Mouse (Mus musculus) thymus, adult 18-20 months (tissue): ENCODE data around the gene Ubqln1.

Source experiments
- DNase-seq, 2 experiments: peaks; one replicate each; pipeline ENCODE4 v3.0.0; 2022; ENCODE audit warnings: mixed read lengths in 2 of 2

Ubqln1 gene

DNA sequence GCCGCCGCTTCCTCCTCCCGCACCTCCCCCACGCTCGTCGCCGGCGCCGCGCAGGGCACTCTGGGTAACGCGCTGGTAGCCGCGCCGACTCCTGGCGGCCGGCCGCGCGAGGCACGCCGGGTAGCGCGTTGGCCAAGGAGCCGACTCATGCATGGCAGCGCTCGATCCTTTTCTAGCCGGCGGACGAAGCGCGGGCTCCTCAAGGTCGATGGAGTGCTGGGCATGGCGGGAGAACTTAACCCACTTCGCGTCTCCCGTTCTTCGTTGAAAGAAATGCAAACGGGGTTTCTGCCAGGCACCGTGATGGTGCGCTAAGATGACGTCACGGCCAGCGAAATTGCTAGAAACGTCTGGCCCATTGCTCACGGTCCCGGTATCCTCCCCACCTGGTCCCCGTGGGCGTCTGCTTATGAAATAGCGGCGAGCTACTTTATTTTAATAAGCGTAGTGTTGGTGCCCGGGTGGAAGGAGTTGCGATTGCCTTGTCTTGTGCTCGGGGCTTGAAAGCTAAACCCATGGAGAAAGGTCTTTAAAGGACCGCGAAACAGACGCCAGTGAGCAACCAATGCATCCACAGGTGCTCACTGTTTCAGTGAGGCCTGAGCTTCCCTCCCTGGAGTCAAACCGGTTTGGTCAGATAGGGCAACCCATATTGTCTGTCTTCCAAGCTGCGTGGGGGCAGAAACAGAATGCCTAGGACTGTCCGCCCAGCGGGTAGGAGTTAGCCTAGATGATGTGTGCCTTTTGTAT lies at the start of gene Ubqln1:
TSS of gene Ubqln1 (minus strand) at position 62 of the 750 bp plus-strand sequence.
- peak; percentile 77 to 79 for DNase-seq

DNA sequence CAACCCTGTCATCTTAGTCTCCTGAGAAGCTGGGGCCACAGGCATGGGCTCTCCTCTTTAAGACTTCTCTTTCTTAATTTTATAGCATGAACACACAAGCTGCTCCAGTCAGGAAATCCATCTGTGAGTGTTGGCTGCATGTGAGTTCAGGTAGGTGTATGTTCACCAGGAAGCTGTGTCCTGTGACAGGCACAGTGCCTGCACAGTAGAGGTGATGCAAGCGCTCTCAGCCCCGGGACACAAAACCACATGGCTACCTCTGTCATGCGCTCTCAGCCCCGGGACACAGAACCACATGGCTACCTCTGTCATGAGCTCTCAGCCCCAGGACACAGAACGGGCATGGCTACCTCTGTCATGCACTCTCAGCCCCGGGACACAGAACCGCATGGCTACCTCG lies 48.1 kb upstream of the Ubqln1 start:
- DNase-seq, result no peak

DNA sequence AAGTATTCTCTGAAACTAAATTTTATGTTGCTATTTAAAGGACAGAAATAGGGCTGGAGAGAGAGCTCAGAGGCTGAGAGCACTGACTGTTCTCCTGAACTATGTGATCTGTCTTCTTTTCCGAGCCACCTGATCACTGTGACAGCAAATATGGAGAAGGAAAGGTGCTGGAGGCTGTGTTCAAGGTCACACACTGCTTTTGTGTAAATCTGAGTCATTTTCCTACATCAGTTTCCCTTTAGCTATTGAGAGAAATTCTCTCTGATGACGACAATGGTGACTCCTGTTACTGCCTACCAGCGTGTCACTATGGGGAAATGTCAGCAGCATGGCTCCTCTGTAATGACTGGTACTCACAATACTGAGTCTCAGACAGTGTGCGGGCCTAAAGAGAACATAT lies 46.2 kb upstream of the Ubqln1 start:
- DNase-seq, result no peak

DNA sequence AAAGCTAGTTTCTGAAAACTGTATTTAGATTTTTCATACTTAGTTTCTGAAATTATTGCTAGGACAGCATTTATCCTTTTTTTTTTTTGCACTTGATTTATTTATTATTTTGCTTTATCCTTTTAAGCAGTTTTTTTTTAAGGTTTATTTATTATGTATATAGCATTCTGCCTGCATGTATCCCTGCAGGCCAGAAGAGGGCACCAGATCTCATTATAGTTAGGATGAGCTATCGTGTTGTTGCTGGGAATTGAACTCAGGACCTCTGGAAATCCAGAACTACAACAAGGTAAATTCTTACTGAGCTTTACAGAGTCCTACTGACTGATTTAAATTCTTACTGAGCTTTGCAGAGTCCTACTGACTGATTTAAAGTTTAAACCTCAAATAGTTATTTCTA lies 37.8 kb upstream of the Ubqln1 start:
- no peak for DNase-seq

DNA sequence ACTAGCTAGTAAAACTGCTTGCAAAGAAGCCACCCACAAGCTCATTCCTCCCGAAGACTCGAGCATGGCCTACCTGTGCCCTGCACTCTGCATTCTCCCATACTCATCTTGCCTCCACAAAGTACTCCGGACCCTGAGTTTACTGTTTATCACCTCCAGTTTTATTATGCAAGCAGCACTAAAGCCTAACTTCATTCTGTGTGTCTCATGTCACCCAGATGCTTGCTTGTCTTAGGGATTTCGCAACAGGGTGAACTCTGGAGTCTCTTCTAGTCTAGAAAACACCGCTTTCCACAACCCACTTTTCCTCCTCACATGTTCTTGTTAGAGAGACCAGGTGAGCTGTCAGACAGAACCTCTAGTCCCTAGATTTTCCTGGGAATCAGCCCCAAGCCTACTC lies 33.5 kb upstream of the Ubqln1 start:
- no peak for DNase-seq

DNA sequence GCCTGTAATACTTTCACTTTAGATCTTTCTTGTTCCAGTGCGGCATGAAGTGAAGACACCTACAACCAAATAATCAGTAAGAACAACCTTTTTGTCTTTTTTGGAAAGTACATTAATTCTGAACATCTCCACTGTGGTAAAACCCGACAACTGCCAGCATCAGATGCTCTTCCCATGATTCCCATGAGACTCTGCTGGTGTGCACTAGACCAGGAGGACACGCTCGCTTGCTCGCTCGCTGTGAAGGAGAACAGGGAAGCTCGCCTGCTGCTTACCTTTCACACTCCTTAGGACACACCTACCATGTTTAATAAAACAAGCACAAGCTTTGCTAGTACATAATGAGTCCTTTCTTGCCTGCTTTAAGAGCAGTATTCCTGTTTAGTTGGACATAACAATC lies 21.1 kb upstream of the Ubqln1 start:
- no peak for DNase-seq

DNA sequence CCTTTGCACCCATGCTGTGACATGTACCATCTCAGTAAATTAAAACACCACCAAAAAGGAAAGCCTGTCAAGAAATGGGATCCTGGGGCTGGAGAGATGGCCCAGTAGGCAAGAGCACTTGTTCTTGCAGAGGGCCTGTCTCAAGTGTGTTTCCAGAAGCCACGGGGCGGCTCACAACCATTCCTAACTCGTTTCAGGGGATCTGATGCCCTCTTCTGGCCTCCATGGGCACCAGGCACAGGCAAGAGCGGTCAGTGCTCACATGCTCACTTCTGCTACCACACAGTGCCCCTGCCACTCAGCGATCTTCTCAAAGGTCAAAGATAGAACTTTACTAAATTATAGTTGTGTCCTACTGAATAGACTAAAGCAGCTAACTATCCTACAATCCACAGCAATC lies 17.2 kb upstream of the Ubqln1 start:
- DNase-seq, result peak in 1 of 2 experiments; percentile 8

DNA sequence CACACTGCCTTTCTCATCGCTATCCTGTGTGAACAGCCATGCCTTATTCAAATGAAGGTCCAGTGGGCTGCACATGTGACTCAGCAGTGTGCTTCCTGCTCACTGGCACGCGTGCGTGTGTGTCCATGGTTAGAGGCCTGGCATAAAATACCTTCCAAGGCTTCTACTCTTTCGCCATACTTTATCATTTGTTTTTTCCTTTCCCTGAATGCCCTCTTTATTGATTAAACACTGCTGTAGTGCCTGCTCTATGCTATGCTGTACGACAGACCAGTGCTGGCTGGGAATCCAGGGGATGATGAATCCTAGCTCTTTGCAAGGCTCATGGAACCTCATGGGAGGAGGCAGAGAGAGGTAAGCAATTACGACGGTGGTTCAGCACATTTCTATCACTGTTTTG lies 16.6 kb upstream of the Ubqln1 start:
- no peak for DNase-seq

DNA sequence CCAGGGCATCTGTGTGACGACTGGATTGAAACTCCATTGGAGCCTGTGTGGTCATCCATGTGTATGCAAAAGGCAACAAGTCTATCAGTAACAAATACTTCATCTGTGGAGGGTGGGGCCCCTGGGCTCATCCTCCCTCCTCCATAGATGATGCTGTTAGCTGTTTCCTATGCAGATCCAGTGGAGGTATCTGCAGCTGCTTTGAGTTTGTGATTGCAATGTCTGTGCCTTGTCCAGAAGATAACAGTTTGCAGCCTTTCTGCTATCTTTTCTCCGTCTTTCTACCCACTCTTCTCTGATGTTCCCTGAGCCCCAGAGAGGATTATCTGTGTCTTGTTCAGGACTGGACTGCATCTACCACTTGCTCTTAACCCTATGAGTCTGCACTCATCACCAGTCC lies 13.2 kb upstream of the Ubqln1 start:
- DNase-seq, result no peak

DNA sequence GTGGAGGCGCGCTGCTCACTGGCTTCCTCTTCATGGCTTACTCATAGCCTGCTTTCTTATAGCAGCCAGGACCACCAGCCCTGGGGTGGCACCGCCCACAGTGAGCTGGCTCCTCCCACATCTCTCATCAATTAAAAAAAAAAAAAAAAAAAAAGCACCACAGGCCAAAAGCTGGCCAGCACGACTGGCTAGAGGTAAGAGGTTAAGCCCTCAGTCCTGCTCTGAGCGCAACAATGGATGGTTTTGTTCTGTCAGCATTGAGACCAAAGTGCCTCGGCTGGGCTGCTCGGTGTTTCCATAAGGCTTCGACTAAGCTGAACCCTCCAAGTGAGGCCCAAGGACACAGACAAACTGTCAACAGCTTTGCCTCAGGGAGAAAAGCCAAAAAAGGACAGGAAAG lies 10.2 kb upstream of the Ubqln1 start:
- no peak for DNase-seq

DNA sequence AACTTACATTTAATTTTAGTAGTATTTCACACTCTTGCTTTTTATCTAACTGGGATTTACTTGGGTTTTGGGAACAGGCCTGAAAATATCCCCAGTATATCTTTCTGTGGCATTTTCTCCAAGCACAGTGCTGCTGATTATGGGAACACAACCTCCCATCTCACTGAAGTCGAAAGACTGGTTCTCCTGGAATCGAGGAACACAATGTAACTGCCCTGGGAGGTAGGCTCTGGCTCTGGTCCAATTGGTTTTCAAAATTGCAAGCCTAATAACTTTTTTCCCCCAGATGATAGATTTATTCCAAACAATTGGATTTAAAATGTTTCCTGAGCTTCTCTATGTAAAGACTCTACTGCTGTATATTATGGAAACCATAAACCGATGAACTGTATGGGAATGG lies 4.8 kb upstream of the Ubqln1 start:
- no peak for DNase-seq

DNA sequence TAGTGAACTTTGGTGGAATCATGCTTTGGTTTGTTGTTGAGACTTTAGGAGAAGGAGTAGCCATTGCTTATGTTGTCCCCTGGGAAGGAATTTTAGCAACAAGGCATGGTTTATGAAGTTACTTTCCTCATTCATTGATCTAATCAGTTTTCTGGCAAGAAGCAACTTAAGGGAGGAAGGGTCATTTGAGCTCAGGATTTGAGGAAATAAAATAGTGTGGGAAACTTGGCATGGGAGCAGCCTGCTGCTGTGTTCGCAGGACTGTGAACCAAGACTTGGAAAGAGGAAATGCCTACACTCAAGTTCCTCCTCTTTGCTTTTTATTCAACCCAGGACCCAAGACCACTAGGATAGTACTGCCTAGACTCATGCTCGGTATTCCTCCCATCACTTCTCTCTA lies 2.1 kb upstream of the Ubqln1 start:
- DNase-seq, result no peak

DNA sequence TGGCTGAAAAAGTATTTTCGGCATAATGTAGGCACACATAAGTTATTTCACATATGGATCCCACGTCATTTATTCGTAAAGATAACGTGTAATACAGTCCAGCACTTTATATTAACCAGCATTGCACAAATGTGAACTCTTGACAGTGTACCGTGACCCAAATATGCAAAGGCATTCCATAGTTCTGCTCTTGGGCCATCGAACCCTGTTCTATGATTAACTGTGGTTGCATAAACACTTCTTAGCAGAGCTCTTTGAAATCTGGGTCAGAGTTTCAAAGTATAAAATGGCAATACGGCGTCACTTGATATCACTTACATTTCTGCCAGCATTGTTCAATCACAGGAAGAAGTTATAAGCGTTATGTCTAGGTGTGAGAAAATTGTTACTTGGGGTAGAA lies 942 bp upstream of the Ubqln1 start:
- DNase-seq, result no peak

DNA sequence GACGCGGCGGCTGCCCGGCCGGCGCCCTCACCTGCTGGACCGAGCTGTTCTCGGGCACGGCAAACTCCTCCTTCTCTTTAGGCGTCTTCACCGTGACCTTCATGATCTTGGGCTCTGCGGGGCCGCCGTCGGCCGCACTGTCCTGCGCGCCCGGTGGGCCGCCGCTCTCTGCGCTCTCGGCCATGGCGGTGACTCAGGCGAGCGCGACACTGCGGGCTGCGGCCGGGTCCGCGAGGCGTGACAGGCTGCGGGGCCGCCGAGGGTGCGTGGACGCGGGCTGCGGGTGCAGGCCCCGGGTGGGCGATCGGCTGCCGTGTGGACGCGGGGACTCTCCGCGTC lies 231 bp downstream of the Ubqln1 start:
- no peak for DNase-seq

DNA sequence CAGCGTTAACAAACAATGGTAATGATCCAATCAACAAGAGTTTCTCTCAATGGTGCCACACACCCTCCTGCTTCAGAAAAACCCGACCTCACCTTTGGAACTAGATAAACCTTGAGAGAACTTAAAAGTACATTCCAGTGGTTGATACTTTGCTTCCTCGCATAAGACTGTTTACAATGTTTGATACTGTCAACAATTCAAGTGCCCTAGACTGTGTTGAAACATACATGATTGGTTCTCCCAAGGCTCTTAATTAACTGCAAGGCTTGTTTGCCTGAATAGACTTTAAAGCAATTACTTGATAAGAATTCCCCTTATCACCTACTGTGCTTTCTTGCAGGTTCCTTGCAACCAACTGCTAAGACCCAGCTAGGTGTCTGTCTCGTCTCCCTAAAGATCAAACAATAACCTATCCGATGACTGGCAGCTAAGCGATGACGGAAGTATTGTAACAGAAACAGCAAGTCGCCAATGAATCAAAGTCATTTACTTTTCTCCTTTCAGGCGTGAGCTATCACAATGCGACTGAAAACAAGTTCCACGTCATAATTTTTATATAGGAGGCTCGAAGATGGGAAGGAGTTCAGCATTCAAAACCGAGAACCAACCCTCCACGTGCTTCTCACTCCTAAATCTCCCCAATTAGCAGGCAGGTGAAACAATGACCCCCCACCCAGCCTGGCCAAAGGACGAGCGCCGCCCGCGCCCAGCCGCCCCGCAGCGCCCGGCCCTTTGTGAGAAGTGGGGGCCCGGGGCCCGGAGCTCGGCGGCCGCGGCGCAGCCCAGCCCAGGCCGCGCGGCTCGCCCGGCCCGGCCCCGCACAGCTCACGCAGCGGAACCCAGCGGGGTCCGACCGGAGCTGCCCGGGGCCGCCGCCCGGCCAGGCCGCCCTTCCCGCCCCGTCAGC lies 854 bp downstream of the Ubqln1 start:
- DNase-seq, result peak in 1 of 2 experiments; percentile 5

DNA sequence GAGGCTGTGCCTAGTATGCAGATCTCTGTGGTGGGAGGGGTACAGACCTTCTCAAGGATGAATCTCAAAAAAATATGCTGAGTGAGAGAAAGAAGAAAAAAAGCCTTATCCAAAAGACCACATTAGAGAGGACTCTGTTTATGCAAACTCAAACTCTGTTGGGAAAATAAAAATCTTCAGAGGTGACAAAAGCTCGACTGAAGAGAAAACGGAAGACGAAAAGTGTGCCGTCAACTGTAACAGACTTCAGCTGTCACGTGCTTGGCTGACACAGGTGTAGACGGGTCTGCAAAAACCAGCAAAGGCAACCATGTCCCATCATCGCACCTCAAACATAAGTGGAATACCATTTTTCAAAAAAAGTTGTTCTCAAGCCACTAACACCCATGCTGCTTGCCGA lies 1.7 kb downstream of the Ubqln1 start:
- peak in 1 of 2 experiments; percentile 13 for DNase-seq

DNA sequence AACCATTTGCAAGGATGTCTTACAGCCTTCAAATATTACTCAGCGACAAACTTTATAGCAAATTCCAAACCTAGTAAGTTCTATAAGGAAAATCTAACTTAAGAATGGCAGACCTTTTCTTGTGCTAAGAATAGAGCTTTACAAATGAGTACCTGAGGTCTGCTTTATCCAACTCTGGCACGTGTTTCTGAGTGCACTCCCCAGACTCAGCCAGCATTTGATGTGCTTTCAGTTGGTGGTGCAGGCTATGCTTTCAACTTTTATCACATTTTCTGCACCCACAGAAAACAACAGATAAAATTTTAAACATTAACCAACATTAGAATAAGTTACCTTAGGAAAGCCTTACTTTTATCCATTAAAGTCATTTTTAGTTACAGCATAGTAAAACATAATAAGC lies 2.9 kb downstream of the Ubqln1 start:
- DNase-seq, result no peak

DNA sequence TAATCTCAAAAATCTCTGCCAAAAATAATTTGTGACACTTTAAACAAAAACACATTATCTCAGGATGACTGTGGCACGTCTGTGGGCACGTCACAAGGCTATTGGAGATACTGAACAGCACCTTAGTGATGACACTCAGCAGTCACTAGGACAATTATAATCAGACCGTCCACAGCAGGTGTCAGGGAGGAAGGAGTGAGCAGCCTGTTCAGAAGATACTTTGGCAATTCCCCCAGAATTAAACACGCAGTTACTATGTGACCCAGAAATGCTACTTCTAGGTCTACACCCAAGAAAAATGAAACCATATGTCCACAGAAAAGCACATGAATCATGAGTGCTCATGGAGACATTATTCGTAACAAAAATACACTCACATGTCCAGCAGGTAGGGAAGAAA lies 5.0 kb downstream of the Ubqln1 start:
- DNase-seq, result no peak

DNA sequence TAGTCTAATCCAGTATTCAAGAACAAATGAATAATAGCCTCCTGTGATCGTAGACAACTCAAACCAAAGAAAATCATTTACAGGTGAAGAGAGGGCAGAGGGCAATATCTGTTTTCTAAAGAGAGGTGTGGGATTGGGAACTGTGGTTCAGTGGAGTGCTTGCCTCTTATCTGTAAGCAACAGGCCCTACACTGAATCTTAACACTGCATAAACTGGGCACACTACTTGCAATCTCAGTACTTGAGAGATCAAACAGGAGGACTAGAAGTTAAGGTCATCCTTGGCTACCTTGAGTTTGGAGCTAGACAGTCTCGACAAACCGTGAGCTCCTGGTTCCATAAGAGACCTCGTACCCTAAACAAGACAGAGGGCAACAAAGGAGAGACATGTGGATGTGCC lies 9.4 kb downstream of the Ubqln1 start:
- no peak for DNase-seq

DNA sequence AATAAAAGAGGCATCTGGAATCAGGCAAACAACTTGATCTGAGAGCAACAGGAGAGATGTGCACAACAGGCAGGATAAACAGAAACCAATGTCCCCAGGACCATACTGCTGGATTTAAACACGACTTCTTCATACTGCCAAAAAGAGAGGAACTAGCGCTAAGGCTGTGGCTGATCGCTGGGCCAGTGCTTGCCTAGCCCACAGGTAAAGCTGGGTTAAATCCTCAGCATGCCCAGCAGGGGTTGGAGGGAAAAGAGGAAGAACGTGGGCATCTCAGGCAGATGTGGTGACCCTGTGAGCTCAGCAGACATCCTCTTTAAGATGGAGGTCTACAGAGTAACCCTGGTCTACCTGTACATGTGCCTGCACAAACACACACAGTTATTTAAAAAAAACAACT lies 10.5 kb downstream of the Ubqln1 start:
- DNase-seq, result no peak

DNA sequence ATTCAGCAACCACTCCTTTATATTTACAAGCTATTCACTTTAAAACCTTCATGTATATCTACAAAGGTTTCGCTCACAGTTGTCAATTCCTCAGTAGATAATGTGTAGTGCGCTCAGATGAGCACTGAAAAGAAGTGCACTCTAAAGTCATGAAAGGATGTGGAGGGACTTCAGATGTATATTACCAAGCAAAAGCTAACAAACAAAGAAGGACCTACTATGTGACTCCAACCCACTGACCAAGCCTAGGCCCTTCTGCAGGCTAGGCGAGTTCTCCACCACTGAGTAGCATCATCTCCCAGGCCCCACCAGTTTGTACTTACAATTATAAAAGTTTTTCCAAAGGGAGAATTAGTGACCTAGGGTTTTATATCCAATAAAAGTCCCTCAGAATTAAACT lies 11.3 kb downstream of the Ubqln1 start:
- no peak for DNase-seq

DNA sequence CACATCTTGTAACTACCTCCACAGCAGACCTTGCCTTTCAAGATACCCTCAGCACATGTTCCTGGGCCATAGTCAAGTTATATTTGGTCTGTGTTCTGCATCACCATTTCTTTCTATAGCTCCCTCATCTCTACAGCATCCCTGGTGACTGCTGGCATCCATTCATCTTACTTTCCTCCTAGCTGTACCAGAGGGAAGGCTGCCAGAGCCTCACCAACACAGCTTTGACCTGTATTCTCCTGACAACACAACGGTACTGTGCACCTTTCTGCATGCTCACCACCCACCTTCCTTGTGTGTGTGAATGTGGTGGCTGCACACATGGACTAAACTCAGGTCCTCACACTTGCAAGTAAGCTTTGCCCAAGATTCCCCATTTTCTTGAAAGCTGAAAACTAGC lies 12.6 kb downstream of the Ubqln1 start:
- no peak for DNase-seq

DNA sequence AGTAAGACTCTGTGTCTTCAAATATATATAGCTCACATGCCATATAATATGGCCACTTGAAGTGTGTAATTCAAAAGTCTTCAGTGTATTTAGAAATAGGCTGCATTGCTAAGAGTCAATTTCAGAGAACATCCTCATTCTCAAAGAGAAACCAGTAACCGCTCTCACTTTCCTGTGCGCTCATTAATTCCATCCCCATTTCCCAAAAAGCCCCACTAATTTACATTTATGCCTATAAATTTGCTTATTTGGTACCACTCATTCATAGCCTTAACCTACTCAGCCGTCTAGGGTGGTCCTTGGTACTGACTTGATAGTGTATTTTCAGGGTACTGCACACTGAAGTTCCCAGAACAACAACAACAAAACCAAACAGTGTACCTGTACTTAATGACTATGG lies 13.5 kb downstream of the Ubqln1 start:
- DNase-seq, result no peak

DNA sequence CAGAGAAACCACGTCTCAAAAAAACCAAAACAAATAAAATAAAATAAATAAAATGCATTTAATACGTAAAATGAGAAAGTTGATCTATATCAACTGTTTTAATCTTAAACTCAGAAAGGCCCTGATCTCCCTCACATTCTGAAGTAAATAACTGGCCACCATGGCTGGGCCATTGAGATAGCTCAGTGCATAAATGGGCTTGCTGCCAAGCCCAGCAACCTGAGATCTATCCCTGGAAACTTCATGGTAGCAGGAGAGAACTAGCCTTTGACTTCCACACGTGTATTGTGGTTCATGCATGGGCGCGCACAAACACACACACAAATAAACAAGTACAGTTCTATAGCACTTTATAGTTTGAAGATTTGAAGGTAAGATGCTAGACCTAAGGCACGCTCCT lies 14.1 kb downstream of the Ubqln1 start:
- DNase-seq, result no peak
